Mouse (Mus musculus) E14TG2a.4 (cell line): ENCODE data around the gene Ppp1r18.

Experiments used
- CTCF ChIP-seq: conservative IDR thresholded peaks from 2 replicates; pipeline ENCODE4 v1.5.1; 2014; ENCODE audit warnings: low read length
- NANOG ChIP-seq: IDR thresholded peaks from 2 replicates; pipeline ENCODE4 v1.6.1; 2014; ENCODE audit warnings: borderline replicate concordance, low read length, mixed read lengths
- POU5F1 ChIP-seq: IDR thresholded peaks from 2 replicates; pipeline ENCODE4 v1.6.1; 2014; ENCODE audit warnings: low read length, borderline replicate concordance

GRCm38 (mm10) chr17:35841076-35841950, 24.1 kb upstream of the Ppp1r18 start, which contains the start of gene Mdc1:
- TF ChIP-seq CTCF: no peak
- TF ChIP-seq POU5F1: no peak
- no peak for TF ChIP-seq NANOG
